Mouse (Mus musculus): ENCODE results near the gene Sgms1.

The Sgms1 gene

DNA sequence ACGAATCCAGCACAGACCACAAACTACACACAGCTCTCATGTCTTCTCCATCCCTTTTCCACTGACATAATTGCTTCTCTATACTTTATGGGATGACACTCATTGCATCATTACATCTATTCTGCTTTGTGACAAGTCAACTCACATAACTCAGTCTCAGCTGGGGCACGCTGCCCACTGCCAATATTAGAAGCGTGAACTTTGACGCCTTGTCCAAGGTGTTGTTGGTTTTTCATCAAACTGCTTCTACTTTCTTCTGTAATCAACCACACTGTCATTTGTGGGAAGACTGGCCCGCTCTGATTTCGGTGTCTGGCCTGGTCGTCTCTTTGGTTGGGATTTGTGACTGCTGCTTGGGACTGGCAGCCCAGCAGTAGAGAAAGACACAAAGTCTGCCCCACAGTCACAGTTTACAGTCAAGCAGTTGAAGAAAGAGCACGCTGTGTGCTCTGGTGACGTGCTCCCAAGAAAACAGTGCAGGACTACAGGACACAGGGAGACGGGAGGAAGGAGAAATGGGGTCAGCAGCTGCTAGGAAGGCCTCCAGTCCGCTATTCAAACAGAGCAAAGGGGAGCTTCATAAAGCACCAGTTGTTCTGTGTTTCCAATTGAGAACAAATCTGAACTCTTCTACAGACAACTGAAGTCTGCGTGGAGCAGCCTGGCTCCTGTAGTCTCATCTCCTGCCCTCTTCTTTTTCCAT is 120.2 kb downstream of the Sgms1 start:
- no peak for DNase-seq (ENCODE audit: low spot score in 2 of 2)

DNA sequence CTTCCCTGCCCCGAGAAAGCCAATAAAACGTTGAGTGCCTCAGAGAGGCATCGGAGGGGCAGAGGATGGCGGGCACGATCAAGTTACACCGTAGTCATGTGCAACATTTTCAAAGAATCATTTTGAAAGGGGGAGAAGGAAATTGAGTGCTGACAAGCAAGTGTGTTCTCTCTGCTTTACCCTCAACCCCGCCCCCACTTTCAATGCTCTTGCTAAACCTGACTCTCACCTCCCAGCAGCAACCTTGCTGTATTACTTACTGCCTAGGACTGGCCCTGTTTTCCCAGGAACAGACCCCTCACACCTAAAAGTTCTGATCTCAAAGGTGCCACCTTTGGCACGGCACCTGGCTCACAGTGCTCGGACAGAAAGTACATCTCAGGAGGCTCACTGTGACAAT is 121.0 kb downstream of the Sgms1 start:
- DNase-seq (ENCODE audit: low spot score in 2 of 2): no peak

DNA sequence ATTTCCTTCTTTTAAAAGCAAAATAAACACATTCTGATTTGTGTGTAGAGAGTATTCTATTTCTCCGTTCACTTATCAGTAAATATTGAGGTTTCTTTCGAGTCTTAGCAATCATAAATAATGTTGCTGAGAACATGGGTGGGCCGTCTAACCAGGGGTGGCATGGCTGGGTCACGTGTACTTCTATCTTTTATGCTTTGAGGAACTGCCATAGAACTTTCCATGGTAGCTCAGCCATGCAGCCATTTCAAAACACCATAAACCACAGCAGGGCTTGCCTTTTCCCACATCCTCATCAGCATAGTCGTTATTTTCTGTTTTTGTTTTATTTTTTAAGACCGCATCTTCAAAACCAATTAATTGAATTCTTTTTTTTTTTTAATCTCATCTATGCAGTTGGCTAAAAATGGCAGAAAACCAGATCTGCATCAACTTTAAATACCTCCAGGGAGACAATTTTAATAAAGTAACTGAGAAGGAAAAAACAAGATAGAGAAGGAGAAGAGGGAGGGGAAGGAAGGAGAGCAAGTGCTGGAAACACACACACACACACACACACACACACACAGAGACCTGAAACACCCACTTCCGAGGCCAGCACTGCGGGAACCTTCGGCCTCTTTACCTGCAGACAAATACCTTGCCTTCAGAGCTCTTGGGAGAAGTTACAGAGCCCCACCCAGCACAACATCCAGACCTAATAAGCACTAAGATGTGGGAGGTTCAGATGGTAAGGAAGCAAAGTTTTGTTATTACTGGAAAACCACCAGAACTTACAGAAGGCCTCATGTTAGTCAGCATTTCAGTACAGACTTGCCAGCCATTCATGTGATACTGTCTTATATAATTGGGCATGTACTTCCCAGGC is 122.9 kb downstream of the Sgms1 start:
- DNase-seq (ENCODE audit: low spot score in 2 of 2): no peak

- no peak for DNase-seq (ENCODE audit: low spot score in 2 of 2)
Measured at GRCm38 (mm10) chr19:32263753-32264152, 125.8 kb downstream of the Sgms1 start.

DNA sequence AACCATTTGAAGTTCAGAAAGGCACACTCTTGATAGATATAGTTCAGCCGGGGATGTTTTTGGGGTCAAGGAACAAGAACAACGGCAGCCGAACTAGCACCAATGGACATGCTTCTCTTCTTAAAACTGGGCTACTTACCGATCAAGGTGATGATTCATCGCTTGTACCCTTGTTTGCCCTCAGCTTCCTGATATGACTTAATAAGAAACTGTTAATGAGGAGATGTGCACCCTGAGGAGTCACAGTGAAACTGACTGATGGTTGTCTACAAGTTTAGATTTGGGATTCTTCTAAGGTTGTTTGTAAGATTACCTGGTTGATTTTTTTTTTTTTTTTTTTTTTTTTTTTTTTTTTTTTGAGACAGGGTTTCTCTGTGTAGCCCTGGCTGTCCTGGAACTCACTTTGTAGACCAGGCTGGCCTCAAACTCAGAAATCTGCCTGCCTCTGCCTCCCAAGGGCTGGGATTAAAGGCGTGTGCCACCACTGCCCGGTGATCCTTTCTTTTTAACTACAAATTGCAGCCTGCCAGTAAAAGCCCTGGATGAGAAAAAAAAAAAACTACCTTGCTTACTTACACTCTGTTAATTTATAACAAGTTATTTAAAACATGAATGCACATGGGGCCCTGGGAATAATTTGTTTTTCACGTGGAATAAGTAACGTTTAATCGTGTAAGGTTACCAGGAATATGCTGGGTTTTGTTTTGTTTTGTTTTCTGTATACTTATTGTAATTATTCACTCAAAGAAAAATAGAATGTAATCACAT is 126.5 kb downstream of the Sgms1 start:
- DNase-seq (ENCODE audit: low spot score in 2 of 2): no peak

DNA sequence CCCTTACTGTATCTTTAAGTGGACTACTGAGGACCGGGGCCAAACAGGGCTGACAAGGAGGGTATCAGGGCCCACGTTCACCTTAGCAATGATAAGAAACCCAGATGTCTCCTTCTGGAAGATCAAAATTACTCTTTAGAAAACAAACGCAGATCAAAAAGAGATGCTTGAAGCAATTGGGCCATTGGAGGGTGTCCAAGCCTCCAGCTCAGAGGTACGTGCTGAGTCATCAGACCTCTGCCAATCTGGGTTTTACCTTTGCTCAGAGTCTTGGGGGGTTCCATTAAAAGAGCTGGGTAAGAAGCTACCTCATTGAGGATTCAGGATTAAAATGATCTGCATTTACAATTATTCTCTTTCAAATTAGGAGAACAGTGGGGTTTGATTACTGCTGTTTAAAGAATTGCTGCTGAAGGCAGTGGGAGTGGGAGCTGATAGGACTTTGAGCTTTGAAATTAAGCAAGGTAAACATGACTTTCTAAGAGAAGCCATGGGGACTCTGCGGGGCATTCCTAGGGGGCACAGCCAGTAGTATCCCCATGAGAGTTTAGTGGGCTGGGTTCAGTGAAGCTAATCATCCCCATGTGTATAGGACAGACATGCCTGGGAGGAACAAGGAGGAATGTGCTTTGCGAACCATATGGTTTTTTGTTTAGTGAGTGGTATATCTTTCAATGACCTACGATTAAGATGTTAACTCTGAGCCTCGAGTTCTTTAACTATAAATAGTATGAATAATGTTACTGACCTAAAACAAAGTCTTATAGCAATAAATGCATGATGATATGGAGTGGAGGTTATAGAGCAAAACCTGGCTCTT is 128.4 kb downstream of the Sgms1 start:
- no peak for DNase-seq (ENCODE audit: low spot score in 2 of 2)

DNA sequence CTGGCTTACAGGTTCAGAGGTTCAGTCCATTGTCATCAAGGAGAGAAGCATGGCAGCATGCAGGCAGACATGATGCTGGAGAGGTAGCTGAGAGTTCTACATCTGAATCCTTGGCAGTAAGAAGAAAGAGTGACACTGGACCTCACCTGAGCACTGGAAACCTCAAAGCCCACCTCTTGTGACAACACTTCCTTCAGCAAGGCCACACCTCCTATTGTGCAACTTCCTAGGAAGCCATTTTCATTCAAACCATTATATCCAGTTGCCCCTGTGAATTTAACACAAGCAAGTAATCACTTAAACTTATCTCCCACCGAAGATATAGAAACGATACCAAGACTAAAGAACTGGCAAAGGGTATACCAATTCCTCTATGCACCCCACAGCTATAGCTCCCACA is 129.7 kb downstream of the Sgms1 start:
- DNase-seq (ENCODE audit: low spot score in 2 of 2): no peak

DNA sequence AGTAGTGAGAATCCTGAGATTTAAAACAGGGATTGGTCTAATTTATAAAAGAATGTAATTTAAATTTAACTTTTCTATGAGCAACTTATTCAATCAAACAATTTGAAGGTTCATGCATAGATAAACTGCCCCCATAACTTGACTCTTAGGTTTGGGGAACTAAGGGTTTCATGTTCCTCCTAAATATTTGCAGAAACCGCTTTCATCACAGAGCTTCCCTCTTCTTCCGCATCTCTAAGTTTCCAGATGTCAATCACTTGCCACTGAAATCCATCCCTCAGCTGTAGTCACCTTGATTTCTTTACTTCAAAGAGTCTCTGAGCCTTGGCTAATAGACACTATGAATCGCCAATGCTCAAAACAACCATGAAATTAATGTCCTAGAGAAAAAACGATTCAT is 130.5 kb downstream of the Sgms1 start:
- DNase-seq (ENCODE audit: low spot score in 2 of 2): no peak

- DNase-seq (ENCODE audit: low spot score in 2 of 2): no peak
Measured at GRCm38 (mm10) chr19:32258146-32258545, 131.4 kb downstream of the Sgms1 start.

GRCm38 (mm10) chr19:32257616-32258015 is 131.9 kb downstream of the Sgms1 start:
- no peak for DNase-seq (ENCODE audit: low spot score in 2 of 2)

DNA sequence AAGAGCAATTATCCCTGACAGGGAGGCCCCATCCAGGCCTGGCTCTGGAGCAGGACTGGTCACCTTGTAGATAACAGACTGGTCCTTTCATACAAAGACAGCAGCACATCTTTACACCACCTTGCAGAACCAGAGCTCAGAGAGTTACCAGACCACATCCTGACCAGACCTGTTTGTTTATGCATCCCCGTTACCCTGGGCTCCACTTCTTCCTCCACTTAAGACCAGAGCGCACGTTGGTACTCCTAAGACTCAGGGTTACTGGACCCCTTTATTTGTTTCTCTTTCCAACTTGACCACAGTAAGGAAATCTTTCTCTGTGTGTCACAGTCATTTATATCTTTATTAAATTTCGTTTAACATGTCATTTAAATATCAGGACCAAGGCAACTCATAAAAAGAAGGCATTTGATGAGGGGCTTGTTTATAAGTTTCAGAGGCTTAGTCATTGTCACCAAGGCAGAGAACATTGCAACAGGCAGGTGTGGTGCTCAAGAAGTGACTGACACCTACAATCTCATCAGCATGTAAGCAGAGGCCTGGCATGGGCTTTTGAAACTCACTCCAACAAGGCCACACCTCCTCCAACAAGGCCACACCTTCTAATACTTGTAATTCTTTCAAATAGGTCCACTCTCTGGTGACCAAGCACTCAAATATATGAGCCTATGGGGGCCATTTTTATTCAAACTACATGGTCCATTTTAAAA is 132.7 kb downstream of the Sgms1 start:
- DNase-seq (ENCODE audit: low spot score in 2 of 2): no peak

DNA sequence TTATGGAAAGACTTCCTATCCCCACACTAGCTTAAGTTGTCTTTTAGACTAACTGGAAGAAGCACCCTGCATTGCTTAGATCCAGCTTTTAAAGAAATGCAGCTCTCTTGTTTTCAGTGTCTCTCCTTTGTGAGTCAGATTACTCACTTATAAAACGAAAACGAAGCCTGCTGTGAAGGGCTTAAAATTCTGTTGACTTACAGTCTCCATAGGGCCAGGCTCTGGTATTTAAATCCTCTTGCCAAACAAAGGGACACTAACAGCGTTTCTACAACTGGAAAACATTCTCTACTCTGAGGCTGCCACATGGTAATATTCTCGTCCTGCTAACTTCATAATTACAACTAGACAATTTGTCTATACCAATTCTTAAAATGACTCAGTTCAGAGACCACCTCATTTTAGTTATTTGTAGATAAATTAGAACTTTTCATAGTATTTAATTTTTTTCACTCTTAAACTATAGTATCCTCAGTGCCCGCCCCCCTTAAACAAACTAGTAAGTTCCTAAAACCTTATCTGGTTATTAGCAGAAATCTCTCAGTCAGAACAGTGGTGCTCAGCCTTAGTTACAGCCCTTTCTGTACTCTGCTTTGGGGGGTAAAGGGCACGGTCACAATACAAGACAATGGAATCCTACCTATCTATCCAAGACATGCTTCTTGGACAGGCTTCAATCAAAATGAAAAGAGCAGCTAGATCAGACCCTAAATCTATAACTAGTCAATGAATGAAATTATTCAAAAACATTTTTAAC is 133.9 kb downstream of the Sgms1 start:
- DNase-seq (ENCODE audit: low spot score in 2 of 2): no peak

GRCm38 (mm10) chr19:32254739-32255344 is 134.7 kb downstream of the Sgms1 start:
- no peak for DNase-seq (ENCODE audit: low spot score in 2 of 2)

- DNase-seq (ENCODE audit: low spot score in 2 of 2): no peak
Measured at GRCm38 (mm10) chr19:32254204-32254603, 135.3 kb downstream of the Sgms1 start.

DNA sequence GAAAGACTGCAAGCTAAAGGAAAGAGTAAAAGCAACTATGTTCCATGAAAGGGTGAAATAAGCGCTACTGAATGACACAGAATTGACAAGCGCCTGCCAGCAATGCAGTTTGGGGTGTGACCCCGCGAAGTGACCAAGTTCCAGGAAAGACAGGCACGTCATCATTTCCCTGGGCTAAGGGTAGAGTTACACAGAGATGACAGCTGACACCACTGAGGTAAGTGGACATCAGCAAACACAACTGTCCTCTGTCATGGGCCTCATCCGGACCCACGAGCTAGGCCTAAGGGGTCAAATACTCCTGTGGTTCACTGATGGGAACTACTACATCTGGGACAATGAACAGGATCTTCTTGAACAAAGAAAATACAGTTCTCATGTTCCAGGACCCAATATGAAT is 136.5 kb downstream of the Sgms1 start:
- DNase-seq (ENCODE audit: low spot score in 2 of 2): no peak

DNA sequence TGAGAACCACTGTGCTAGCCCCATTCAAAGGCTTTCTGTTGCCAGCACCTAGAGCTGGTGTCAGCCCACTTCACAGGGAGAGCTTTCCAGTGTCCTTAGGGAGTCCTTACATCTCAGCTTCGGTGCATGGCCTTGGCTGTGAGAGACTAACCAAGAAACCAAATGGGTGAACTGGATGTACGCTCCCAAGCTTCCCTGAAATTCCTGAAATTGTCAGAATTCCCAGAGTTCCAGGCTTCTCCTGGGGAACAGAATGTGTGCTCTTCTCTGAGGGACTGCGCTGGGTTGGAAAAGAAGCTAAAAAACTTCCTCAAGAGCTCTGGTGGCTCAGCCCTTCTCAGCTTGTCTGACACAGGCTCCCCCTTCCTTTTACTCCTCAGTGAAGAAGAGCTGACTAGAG is 137.1 kb downstream of the Sgms1 start:
- DNase-seq (ENCODE audit: low spot score in 2 of 2): no peak

DNA sequence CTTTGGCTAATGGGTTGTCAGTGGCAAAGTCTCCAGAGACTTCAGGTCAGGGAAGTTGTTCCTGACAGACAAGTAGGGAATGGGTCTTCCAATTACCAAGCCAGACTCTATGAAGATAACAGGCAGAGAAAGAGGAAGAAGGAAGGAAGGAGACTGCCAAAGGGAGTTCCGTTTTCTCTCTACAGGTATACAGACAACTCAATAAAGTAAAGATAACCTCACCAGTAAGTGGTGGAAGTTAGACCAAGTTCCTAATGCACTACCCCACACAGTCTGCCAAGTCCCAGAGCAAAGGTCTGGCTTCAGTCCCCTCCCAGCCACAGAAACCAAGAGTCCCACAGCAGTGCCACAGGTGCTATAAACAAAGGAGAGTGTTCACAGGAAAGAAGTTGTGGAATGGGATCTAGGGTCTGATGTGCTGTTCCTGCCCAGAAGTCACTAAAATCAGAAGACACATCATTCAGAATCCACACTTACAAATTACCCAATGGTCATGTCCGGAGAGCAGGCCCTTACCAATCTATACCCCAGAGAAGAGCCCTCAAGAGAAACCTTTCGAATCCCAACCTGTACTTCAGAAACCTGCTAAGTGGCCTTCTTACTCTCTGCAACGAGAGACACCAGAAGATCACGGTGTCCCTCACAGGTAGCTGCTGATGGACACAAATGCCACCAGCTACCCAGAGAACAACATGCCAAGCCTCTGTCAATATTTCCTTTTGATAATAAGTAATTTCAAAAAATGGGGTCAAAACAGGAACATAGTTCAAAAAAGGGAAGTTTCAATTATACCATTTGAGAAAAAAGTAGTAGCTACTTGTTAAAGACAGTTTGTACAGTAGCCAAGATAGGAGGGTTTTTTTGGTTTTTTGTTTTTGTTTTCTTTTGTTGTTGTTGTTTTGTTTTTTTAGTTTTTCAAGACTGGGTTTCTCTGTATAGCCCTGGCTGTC is 140.1 kb downstream of the Sgms1 start:
- no peak for DNase-seq (ENCODE audit: low spot score in 2 of 2)

GRCm38 (mm10) chr19:32244881-32245280 is 144.6 kb downstream of the Sgms1 start:
- no peak for DNase-seq (ENCODE audit: low spot score in 2 of 2)

GRCm38 (mm10) chr19:32243246-32243645 is 146.3 kb downstream of the Sgms1 start:
- DNase-seq (ENCODE audit: low spot score in 2 of 2): no peak
